Mouse (Mus musculus) layer of hippocampus, adult 9-10 months (tissue): ENCODE measurements around the gene St5.

ENCODE experiments used
- DNase-seq: peaks from one replicate; pipeline ENCODE4 v3.0.0; 2022; ENCODE audit warnings: low spot score

Gene St5

DNA sequence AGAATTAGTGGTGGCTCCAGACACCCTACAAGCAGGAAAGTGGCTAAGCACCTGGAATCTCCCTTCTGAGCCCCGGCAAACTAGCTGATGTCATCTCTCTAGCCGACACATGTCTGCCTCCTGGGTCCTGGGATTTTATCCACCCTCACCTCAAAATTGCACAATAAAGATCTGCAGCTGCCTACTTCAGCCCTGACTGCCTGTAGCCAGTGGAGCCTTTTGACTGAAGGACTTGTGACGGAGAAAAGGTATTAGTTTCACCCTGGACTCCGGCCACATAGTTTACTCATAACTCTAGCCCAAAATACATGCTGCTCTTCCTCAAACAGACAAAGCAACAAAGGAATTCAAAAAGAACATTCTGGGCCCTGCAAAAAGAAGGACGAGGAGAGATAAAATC, 66.0 kb downstream of the St5 start:
- DNase-seq, result no peak

DNA sequence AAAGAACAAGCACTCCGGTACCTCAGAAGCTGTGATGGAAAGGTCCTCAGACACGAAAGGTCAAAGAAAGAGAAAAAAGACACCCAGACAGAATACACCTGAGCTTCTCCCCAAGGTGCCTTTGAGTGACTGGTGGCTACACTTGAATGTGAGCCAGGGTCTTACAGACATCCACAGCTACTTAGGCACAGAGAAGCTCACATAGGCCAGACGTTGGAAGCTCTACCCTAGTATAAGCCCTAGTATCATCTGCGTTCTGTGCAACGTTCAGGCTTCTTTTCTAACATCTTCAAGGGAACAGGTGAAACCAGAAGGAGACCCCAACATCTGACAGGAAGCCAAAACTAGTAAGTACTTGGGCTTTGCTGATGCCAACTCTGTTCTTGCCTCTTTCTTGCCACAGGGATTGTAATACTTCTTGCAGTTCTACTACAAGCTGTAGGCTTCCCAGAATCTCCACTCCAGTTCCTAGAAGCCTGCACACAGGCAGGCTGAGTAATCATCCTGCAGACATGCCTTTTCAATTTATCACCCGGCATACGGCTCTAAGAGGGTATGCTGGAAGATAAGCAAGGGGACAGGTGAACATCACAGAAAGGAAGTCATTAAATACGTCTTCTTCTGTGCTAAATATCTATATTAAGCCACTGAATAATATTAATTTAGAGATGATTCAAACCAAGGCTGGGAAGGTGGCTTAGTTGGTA, 67.2 kb downstream of the St5 start:
- DNase-seq, result no peak

DNA sequence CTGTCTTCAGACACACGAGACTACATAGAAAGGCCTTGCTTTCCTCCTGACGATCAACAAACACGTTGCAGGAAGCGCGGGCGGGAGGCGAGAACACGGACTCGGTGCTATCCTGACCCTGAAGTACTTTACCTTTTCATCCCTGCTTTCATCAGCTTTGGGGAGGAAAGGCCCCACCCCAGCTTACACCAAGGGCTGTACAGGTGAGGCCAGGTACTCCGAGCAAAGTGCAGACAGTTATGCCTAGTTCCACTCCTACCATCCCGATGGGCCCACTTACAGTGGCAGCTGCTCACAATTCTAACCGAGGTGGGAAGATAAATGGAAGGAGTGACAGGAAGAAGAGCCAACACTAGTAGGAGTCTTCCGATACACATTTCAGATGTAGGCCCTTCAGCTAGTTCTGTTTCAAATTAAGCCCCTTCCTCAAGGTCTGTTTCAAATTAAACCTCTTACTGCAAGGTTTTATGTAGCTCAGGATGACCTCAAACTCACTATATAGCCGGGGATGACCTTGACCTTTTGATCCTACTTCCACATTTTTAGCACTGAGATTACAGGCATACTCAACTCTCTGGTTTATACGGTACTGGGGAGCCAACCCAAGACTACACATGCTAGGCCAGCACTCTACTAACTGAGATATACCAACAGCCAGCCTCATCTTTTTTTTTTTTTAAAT, 69.9 kb downstream of the St5 start:
- no peak for DNase-seq

DNA sequence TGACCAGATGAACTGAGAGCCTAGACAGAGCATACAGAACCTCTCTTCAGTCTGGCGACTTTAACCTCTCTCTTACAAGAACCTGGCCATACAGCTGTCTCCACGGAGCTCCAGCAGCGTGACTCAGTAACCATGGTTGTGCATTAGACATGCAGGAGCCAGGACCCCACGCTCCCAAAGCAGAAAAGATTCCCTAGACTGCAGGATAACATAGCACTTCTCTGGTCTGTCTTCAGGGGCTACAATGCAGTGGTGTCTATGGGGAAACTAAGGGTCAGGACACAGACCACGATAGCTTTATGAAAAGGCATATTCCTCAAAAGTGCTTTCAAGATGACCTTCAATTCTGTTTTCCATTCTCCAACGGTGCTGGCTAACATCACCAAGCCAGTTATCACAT, 72.1 kb downstream of the St5 start:
- no peak for DNase-seq

DNA sequence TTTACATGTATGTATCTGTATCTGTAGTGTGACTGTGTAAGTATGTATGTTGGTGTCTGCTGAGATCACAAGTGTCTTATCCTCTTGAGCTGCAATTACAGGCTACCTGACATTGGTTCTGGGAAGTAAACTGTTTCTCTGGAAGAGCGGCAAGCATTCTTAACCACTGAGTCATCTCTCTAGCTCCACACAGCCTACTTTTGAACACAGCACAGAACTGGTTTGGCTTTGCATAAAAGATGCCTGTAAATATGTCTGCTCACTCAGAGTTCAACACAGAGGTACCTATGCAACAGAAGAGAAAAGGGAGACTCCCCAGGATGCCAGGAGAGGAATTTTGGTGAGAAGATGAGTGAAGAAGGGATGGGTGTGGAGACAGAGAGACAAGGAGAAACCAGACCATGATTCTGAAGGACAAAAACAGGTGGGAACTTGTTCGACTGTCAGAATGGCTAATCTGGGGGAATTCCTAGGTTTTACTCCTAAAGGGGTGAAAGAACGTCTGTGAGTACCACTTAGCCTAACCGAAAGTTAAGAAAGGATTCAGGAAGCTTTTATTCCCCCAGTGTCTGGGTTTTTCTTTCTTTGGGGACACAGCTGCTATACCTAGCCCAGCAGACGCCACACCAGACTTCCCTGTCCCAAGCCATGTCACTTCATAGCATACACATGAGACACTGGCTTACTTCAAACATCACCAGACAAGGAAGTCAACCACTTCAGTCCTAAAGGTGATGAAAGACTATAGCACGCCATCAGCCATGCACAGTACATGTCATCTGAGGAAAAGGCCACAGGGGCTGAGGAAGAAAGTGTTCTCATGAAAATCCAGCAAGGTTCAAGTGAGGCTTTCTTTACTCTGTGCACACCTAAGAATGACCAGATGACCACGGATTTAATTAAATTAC, 73.3 kb downstream of the St5 start:
- no peak for DNase-seq

DNA sequence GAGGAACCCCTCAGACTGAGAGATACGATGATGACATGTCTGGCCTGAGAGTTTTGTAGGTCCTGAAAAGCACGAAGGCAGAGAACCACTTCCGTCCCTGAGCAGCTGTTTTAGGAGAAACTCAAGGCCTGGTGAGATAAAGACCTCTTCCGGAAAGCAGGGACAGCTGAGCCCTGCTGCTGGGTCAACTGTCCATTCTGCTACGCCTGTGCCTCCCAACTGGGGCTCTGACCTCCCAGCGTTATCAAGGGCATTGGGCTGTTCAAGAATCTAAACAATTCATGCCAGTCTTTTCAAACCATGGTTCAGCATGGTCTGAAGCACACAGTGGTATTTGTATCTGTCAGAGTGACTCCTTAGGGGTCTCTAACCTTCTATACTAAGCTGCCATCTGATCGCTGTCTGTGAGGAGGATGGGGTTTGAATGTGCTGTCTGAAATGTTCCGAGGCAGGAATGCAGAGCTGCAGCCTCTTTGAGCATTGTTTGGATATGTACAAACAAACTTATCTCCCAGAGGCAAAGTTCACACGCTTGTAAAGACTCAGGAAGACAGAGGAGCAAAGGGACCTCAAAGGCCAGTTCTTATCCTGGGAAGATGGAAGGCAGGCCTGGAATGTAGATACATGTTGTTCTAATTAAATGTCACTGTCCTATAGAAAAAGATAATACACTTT, 74.3 kb downstream of the St5 start:
- DNase-seq, result no peak

DNA sequence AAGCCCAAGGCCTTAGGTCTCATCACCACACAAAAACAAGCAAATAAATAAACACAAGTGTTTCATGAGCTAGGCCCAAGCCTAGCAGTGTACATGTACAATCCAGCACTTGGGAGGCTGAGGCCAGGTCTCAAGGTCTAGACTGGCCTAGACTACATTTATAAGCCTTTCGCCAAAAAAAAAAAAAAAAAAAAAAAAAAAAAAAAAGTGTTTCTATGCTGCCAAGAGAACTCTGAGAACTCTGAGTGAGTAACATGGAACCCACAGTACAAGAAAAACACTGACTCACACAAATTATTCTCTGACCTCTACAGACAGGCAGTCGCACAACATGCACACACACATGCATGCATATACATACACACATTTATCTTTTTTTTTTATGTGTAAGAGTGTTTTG, 75.6 kb downstream of the St5 start:
- no peak for DNase-seq

DNA sequence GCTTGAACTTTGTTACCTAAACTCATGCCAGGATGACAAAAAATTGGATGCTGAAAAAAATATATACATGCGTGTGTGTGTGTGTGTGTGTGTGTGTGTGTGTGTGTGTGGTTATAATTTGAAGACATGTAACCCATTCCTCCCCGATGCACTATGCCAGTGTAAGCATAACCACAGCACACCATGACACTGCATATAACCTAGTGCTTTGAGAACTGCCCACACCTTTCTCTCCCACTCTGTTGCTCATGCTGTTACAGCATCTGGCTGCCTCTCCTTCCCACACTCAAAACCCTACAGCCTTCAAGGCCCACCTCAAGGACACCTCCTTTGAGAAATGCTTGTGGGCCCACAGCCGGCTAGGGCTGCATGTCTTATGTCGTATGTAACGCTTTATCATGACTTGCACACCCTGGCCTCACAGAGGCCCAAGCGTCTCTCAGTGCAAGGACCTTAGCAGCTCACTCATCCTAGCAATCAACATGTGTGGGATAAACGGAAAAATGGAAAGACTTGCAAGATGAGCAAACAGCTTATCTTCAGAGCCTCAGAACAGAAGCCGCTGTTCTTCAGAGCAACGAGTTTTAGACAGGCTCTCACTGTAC, 81.1 kb downstream of the St5 start:
- no peak for DNase-seq

DNA sequence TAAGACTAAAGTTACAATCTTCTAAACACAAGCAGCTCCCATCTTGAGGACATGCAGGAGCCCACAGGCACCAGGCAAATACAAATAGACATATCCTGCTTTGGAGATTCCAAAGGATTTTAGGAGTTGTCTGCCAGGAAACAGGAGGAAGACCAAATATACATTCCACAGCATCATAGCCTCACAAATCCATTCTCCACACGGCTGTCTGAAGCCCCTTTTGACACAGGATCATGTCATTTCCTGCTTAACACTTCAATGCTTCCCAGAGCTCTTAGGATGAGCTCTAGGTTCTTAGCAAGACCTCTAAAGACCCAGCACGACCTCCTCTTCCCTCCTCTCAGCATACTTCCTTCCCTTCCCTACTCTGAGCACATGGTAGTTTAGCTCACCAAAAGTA, 82.4 kb downstream of the St5 start:
- no peak for DNase-seq

DNA sequence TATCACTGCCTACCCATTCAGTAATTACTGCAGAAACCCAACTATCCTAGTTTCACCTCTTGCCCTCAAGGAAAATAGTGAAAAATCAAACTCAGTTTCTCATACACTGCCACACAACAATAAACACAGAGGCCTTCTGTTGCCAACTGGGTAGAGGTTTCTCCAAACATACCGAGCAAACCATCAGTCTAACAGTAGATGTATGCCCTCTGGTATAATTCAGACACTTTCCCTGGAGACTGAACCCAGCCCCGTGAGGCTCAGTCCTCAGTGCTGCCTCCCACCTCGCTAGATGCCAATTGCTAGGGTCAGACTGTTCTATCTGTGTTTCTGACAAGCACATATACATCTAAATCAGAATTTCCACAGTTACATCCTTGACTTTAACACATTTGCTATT, 83.1 kb downstream of the St5 start:
- DNase-seq, result no peak

DNA sequence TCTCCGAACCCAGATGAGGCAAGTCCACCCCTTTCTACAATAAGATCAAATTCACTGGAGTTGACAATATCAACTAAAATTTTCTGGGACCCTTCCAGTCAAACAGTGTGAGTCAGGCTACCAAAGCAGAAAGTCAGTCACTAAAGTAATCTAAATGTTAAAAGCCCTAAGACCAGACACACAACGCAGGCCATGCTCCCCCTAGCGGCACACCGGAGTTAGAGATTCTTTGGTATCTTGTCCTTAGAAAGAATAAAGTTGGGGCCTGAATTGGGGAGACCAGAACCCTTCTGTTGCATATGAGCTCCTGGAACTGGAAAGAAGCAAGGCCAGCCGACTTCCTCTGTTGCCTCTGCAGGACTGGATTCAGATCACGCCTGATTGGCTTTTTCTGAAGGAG, 84.7 kb downstream of the St5 start:
- DNase-seq, result no peak

DNA sequence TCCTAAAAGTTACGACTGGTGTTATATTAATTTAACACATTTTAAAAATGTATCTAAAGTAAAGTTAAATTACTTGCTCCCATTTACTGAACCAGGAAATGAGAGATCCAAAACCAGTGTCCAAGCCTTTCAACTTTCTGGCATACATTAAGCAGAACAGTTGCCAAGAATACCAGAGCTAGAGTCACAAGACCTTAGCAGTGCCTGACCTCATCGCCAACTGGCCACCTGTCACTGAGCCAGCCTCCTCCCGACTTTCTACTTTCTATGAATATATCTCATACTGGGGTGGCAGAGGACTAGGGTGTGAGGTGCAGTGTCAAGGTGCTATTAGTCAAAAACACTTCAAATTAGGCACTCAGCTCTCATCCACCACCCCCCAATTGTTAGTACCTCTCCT, 85.6 kb downstream of the St5 start:
- no peak for DNase-seq

DNA sequence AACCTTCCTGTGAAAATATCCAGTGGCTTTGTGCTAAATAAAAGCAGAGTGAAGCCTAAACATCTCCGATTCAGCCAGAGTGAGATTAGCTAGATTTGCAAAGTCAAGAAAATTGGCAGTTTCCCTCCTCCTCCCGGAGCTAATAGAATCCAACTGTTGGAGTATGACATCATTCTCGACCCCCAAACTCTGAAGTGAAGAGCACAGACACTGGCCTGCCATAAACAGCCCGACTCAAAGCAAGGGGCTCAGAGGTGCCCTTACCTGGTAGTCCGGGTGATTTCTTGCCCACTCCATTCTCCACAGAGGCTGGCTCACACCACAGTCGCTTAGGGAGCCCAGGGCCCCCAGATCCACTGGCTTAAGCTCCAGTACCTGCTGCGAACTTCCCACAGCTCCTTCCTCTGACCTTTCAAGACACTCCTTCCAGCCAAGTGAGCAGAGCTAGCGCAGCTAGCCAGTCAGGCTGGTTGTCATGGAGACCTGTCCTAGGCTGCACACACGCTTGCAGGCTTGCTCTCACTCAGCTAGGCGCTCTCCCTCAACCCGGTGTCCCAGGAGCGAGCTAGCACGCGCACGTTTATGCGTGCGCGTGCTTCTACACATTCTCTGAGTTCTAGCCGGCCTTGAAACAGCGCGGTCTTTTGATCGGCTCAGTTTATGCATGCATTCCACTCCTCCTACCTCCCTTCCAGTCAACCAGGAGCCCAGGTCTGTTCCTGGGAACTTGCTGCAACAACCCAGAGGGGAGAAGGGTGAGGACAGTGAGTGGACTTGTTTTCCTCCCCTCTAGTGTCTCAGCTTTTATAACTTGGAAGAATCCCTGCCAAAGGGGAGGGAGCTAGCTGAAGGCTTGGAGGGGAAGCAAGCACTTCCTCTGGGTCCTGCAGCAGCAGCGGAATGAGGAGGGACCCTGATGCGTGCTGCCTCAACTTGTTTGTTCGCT, 87.1 kb downstream of the St5 start:
- DNase-seq, result no peak

DNA sequence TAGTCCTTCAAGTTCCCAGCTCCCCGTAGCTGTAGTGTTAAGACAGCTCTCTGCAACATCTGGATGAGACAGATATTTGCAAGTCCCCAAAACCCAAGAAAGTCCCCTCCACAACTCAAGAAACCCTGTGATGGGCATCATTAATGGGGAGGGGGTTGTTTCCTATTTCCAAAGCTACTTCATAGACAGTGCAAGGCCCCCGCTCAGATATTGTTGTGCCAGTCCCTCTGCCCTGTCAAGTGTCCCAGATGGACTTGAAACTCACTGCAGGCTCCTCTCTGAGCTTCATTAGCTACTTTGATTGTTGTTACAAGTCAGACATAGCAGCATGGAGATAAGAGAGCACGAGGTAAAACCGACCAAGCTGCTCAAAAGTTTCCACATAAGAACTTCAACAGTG, 87.8 kb downstream of the St5 start:
- no peak for DNase-seq

DNA sequence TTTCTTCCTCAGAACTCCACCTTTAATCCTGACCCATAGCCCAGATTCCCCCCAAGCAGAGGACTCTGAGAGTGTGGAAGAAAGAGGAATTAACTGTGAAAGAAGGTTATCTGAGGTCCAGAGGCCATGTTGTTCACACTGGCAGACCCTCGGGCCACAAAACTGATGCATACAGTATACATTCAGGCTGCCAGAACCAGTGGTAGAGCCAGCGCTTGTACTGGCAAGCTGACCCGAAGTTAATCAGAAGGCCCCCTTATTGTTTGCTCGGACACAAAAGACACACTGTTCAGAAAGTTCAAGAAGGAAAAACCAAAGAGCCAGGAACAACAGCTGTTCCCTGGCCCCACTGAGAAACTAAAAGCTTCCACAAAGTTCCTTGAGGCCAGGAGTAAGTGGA, 88.5 kb downstream of the St5 start:
- no peak for DNase-seq

DNA sequence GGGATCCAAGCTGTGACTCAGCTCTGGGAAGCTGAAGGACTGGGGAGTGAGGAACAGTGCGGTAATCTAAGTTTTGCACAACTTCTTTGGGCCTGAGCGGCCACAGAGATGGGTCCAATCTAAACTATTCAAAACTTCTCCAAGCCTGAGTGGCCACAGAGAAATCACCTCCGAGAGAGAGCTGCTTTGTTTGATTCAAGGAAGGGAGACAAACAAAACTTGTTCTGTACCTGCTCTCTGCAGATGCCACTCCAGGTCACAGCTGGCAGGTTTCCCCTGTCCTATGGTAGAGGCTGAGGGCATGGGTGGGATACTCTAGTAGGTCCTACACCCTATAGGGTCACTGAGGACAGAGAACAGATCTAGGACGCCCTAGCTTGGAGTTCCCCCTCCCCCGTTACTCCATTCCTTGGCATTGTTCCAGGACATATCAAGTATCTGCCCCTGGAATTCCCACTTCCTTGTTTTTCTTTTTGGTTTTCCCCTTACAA, 89.8 kb downstream of the St5 start:
- DNase-seq, result no peak

DNA sequence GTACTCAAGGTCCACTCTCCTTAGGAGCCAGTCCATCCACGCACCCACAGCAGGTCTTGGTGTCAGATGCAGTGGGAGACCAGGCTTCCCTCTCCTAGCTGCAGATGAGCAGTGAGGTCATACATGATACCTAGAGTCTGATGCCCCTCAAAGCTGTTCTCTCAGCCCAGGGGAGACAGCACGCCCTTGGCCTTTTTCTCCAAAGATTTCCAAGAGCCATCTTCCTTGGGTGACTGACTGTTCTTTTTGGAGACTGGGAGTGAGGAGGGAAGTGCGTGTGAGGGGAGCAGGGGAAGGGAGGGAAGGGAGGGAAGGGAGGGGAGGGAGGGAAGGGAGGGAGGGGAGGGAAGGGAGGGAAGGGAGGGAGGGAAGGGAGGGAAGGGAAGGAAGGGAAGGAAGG, 90.4 kb downstream of the St5 start:
- no peak for DNase-seq

DNA sequence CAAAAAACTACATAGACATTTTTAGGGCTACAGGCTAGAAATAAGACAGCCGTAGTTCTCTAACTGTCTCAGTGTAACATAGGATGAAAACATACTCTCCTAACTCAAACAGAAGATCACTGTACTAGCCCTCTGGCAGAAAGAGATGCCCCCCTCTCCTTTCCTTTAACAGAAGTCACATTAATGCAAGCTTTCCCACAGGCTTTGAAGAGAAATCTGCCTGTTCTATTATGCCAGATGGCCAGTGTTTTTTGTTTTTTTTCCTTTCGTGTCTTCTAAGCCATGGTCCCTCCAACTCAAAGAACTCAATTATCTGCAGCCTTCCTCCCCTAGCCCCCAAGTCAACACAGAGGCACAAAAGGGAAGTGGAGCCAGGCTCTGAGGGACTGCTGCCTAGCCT, 90.9 kb downstream of the St5 start:
- DNase-seq, result no peak

DNA sequence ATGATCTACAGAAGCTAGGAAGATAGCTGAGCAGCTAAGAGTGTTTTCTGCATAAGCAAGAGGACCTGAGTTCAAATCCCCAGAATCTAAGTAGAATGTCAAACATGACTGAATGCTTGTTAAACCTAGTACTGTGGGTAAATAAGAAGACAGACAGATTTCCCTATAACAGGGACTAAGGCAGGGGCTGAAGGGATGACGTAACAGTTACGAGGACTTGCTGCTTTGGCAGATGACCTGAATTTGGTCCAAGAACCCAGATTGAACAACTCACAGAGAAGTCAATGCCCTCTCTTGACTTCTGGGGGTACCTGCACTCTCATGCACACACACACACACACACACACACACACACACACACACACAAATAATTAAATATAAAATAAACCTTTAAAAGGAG, 93.1 kb downstream of the St5 start:
- no peak for DNase-seq

DNA sequence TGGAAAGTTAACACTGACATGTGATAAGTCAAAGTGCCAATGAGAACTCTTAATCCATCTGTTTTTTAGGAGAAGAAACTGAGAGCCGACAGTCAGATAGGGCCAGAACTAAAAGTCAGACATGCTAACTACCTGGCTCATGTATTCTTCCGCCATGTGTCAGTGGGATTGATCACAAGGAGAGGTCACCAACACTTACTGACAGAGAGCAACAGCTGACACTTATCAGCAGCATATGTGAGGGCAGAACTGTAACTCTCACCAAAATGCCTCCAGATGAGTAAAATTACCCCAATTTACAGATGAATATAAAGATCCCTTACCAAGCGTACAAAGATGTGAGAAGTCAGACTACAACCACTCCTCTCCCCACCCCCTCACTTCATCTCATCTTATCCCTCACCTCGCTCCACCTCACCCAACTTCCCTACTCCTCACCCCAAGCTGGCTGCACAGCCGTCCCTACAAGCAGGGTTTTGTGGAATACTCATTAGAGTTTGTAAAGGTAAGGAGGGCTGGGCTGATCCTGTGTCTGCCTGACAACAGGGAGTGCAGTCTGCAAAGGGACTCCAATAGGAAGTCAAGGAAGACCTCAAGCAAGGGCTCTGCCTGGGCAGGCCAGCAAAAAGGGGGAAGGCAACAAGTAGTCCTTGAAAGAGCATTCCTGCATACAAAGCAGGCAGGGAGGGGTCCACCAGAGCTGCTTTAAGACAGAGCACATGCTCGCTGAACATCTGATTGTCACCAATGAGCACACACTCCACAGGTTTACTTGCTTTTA, 93.7 kb downstream of the St5 start:
- DNase-seq, result no peak
